Mouse (Mus musculus) midbrain, embryonic 16.5 days (tissue): Measurements from ENCODE around the gene Tnfrsf21. TPM values are rescaled to one million over a fixed set of nuclear protein-coding genes. Genes with fewer than 3 reads are reported as not detected.

Experiments used
- ATAC-seq: fragments of 200-750 bp; cut with Nextera tagmentation; 2 replicates; pipeline ENCODE4 v1.8.0; 2017; ENCODE audit warnings: moderate TSS enrichment
- H3K27ac ChIP-seq: fragments of 300-500 bp; sonication (generic); 2 replicates; pipeline ENCODE4 v1.5.1; 2014; ENCODE audit warnings: mild to moderate bottlenecking, low read length, mixed read lengths
- H3K27me3 ChIP-seq: fragments of 300-500 bp; sonication (generic); 2 replicates; pipeline ENCODE4 v1.6.1; 2014; ENCODE audit warnings: low read depth, low read length, mixed read lengths; ENCODE audit not compliant: control insufficient read depth, insufficient read depth
- H3K36me3 ChIP-seq: fragments of 300-500 bp; sonication (generic); 2 replicates; pipeline ENCODE4 v1.6.1; 2014; ENCODE audit warnings: mild to moderate bottlenecking, low read length, moderate library complexity, mixed read lengths; ENCODE audit not compliant: control insufficient read depth, insufficient read depth
- H3K4me1 ChIP-seq: fragments of 300-500 bp; sonication (generic); 2 replicates; pipeline ENCODE4 v1.6.1; 2014; ENCODE audit warnings: mild to moderate bottlenecking, low read length, mixed read lengths; ENCODE audit not compliant: control insufficient read depth, insufficient read depth
- H3K4me2 ChIP-seq: fragments of 300-500 bp; sonication (generic); 2 replicates; pipeline ENCODE4 v1.6.1; 2014; ENCODE audit warnings: mild to moderate bottlenecking, low read length, mixed read lengths
- H3K4me3 ChIP-seq: fragments of 300-500 bp; sonication (generic); 2 replicates; pipeline ENCODE4 v1.5.1; 2014; ENCODE audit warnings: low read depth, mild to moderate bottlenecking, low read length, moderate library complexity, mixed read lengths
- H3K9ac ChIP-seq: fragments of 300-500 bp; sonication (generic); 2 replicates; pipeline ENCODE4 v1.6.1; 2014; ENCODE audit warnings: low read depth, low read length, mixed read lengths
- H3K9me3 ChIP-seq: fragments of 300-500 bp; sonication (generic); replicated peaks from 2 replicates; pipeline ENCODE4 v1.6.1; 2014; ENCODE audit warnings: mild to moderate bottlenecking, low read length, mixed read lengths; ENCODE audit not compliant: control insufficient read depth, poor library complexity, severe bottlenecking
- WGBS: fragments of 180-500 bp; shearing (Covaris S2); extraction: QIAGEN DNeasy Blood & Tissue Kit; methylation state at CpG from one replicate; pipeline ENCODE4 v1.1.7; 2014; 5-methylcytosine and 5-hydroxymethylcytosine counted together
- polyA plus RNA-seq: library from polyadenylated mRNA; unstranded; fragments of >200 nt; fragmentation: Nextera tagmentation; extraction: Ambion mirVana; gene quantifications from 2 replicates; pipeline ENCODE4 v1.2.1, GENCODE M21; 2015

The Tnfrsf21 gene
- polyA plus RNA-seq, 1 experiment from 2014 or later = 71.6 TPM

DNA sequence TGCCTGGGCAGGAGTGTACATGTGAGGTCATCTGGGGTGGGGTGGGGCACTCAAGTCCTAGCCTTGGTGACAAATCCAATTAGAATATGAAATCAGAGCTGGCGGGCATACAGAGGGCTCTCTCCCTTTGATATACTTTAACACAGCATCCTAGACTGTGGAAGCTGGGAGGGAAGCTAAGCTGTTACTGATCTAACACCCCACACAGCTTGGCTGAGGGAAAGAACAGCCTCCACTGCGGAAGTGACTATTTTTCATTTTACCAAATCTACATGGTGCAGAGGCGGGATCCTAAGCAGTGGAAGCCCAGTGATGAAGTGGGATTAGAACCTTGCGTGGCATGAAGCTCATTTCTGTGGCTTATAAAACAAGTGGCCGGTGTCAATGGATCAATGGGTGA lies 4.7 kb downstream of the Tnfrsf21 start:
- no peak for ATAC-seq
- Histone ChIP-seq H3K4me3 (no peak overlapping the region), H3K27ac (no peak overlapping the region), H3K9ac (no peak overlapping the region), H3K27me3 (no peaks in the 10 kb centered on the region), H3K4me2 (no peak overlapping the region), H3K36me3 (0 out of 2 replicates have a peak, but pooled peaks cover 3% of the 10 kb centered on the region), H3K4me1 (peaks cover 14% of the 10 kb centered on the region), H3K9me3 (no peaks in the 10 kb centered on the region)
- WGBS = 89% methylated on average over 5 of the region's 5 CpGs

DNA sequence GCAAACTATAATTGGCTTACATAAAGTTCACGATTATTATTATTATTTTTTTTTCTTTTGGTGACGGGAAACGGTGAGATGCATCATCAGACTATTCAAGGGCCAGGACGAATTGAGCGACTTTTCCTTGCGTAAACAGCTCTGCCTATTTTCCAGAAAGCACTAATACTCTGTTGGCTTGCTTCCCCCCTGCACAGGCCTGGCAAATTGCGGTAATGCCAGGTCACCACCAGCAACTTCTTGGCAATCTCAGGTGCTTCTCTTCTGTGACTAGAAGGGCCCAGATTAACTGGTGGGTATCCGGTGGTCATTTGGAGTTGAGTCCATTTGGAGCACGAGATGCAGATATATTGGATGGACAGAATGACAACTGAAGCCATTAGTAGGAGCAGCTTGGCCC lies 5.7 kb downstream of the Tnfrsf21 start:
- Histone ChIP-seq H3K4me2 (no peak overlapping the region), H3K27me3 (no peaks in the 10 kb centered on the region), H3K4me1 (peaks cover 13% of the 10 kb centered on the region), H3K9ac (no peak overlapping the region), H3K9me3 (no peaks in the 10 kb centered on the region), H3K4me3 (no peak overlapping the region), H3K27ac (no peak overlapping the region), H3K36me3 (0 out of 2 replicates have a peak, but pooled peaks cover 3% of the 10 kb centered on the region)
- no peak for ATAC-seq
- 93% methylated on average over 9 of the region's 9 CpGs for WGBS

DNA sequence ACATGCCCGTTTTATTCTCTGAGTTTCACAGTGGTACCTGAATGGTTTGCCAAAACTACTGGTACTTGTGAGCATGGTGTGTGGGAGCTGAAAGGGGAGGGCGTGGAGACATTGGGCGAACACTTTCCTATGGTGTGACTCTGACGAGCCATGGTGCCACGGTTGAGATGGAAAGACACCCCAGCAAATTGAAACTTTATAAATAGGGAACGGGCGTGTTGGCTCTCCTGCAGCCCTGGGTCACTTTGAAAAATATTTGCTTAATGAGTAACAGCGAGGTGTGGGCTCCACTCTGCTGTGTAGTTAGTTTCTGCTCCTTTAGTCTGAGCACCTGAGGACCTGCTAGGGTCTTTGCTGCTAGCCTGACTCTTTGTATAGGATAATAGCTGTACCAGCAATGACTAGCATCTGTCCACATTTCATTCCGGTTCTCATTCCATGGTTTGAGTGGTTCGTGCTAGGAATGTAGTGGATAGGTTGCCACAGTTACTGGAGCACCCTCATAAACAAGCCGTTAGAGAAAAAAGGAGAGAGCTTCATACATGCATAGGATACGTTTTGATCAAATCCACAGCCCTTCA lies 7.4 kb downstream of the Tnfrsf21 start:
- Histone ChIP-seq H3K27me3 (no peaks in the 10 kb centered on the region), H3K9ac (no peak overlapping the region), H3K9me3 (no peaks in the 10 kb centered on the region), H3K36me3 (0 out of 2 replicates have a peak, but pooled peaks cover 3% of the 10 kb centered on the region), H3K4me2 (no peak overlapping the region), H3K27ac (no peak overlapping the region), H3K4me1 (peaks cover 8% of the 10 kb centered on the region), H3K4me3 (no peak overlapping the region)
- ATAC-seq = no peak
- WGBS = 89% methylated on average over 12 of the region's 12 CpGs

DNA sequence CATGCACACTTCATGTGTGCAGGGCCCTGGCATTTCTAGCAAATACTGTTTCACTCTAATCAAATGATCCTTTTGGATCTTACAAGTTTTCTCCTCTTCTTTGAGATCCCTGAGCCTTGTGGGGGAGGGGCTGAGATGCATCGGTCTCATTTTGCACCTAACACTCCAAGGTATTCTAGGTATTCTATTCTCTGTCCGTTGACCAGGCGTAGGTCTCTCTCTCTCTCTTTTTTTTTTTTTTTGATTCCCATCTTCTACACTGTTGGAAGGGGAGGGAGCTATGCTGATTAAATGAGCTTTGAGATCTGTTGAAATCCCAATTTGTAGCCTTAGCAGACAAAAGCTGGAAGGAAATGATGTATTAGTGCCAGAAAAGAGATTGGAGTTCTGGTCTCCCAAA lies 8.2 kb downstream of the Tnfrsf21 start:
- Histone ChIP-seq H3K4me3 (no peak overlapping the region), H3K27me3 (no peaks in the 10 kb centered on the region), H3K9ac (no peak overlapping the region), H3K4me1 (peaks cover 2% of the 10 kb centered on the region; the same call in 1 of the 2 replicates), H3K4me2 (no peak overlapping the region), H3K36me3 (0 out of 2 replicates have a peak, but pooled peaks cover 3% of the 10 kb centered on the region), H3K27ac (no peak overlapping the region), H3K9me3 (no peaks in the 10 kb centered on the region)
- 89% methylated on average over 3 of the region's 3 CpGs for WGBS
- ATAC-seq = no peak

DNA sequence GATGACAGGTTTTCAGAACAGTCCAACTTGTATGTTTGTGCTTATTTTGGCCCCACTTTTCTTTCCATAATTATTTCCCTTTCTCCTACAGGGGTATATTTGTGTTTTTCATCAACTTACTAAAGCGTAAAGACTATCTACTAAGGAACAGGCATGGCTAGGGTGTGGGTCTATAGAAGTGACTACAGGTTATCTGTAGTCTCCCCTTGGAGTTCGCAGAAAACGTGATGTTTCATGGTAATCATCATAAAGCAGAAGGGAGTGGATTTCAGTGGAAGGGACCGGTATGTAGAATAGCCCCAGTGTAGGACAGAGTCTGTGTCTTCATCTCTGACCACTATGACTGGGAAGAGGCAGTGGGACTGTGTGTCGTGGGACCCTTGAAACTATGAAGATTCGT lies 8.7 kb downstream of the Tnfrsf21 start:
- 0 out of 2 replicates have a peak, but pooled peaks cover 1% of the 10 kb centered on the region for H3K4me1 ChIP-seq
- WGBS = 94% methylated on average over 6 of the region's 6 CpGs

DNA sequence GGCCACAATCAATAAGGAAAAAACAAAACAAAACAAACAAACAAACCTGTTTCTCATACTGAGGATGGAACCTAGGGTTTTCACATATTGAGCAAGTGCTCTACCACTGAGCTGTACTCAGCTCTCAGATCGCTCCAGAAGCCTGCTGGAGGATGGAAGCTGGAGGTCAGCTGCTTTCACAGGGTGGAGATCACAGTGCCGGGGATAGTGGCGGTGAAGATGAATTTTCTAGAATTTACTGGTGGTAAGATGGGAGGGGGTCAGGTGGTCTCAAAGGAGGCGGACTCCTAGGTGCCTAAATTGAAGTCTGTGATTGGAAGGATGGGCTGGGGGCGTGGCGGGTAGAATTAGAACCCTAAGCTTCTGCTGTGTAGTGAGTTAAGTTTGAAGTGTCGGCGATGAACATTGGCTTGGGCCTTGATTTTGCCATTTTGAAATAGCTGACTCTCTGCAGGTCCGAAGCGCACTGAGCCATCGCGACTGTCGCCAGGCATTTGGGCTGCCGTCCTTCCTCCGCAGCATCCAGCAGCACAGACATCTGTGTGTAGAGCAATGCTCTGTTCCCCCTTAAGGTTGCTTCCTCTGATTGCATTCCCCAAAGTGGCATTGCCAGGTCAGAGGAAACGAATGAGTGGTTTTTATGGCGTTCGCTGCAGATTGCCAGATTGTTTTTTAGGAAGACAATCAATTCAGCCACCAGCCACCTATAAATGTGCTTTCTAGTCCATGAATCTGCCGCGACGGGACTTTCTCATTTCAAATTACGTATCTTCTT lies 9.7 kb downstream of the Tnfrsf21 start:
- Histone ChIP-seq H3K4me1 (no peaks in the 10 kb centered on the region), H3K27me3 (no peaks in the 10 kb centered on the region), H3K4me2 (no peak overlapping the region), H3K36me3 (no peaks in the 10 kb centered on the region), H3K9ac (no peak overlapping the region), H3K27ac (no peak overlapping the region), H3K9me3 (no peaks in the 10 kb centered on the region), H3K4me3 (no peak overlapping the region)
- 95% methylated on average over 22 of the region's 22 CpGs for WGBS
- no peak for ATAC-seq

More for the DNA sequence above, 8.7 kb downstream of the Tnfrsf21 start:
- H3K9me3 ChIP-seq = no peaks in the 10 kb centered on the region
- H3K4me2 ChIP-seq = no peak overlapping the region
- no peaks in the 10 kb centered on the region for H3K27me3 ChIP-seq
- no peak overlapping the region for H3K4me3 ChIP-seq
- no peak for ATAC-seq
- 0 out of 2 replicates have a peak, but pooled peaks cover 3% of the 10 kb centered on the region for H3K36me3 ChIP-seq
- H3K27ac ChIP-seq = no peak overlapping the region
- H3K9ac ChIP-seq = no peak overlapping the region

DNA sequence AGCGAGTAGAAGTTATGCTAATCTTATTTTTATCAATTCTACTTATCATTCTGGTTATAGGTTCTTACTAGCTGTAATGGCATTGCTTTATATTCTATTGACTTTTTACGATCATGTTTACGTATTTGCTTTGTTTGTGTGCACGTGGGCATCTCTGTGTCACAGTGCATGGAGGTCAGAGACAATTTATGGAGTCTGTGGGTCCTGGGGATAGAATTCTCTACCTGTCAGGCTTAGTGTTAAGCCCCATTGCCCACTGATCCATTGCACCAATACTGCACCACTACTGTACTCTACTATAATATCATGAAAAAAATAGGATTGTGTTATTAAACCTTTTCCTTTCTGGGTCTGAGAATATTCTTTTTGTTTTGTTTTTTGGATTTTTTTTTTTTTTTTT lies 10.4 kb downstream of the Tnfrsf21 start:
- ATAC-seq = no peak

DNA sequence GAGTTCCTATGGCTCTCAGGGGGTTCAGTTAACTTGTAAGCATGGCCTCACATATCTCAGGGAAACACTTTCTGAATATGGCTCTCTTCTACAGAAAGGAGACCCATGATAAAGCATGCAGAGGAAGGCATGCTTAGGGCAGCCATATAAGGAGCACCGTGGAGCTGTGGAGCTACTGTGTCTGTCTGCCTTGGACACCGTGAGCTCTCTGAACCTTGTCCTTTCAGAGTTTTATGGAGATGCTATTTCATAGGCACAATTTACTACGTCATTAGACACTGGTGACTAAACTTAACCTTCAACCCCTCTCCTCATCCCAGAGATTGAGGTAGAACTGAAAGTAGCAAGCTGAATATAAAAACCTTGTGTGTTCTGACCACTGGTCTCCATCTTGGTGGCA lies 13.2 kb downstream of the Tnfrsf21 start:
- H3K9ac ChIP-seq = no peak overlapping the region
- H3K27me3 ChIP-seq = no peaks in the 10 kb centered on the region
- no peak overlapping the region for H3K4me3 ChIP-seq
- ATAC-seq = no peak
- H3K36me3 ChIP-seq = no peaks in the 10 kb centered on the region
- no peak overlapping the region for H3K4me2 ChIP-seq
- H3K9me3 ChIP-seq = no peaks in the 10 kb centered on the region
- no peaks in the 10 kb centered on the region for H3K4me1 ChIP-seq
- no peak overlapping the region for H3K27ac ChIP-seq
- 91% methylated on average over 3 of the region's 3 CpGs for whole genome bisulfite sequencing

More for the DNA sequence above, 10.4 kb downstream of the Tnfrsf21 start:
- H3K4me1 ChIP-seq = no peaks in the 10 kb centered on the region
- H3K9me3 ChIP-seq = no peaks in the 10 kb centered on the region
- 93% methylated on average over 4 of the region's 4 CpGs for WGBS
- no peaks in the 10 kb centered on the region for H3K27me3 ChIP-seq
- no peak overlapping the region for H3K27ac ChIP-seq
- no peak overlapping the region for H3K9ac ChIP-seq
- no peaks in the 10 kb centered on the region for H3K36me3 ChIP-seq
- H3K4me2 ChIP-seq = no peak overlapping the region
- no peak overlapping the region for H3K4me3 ChIP-seq

DNA sequence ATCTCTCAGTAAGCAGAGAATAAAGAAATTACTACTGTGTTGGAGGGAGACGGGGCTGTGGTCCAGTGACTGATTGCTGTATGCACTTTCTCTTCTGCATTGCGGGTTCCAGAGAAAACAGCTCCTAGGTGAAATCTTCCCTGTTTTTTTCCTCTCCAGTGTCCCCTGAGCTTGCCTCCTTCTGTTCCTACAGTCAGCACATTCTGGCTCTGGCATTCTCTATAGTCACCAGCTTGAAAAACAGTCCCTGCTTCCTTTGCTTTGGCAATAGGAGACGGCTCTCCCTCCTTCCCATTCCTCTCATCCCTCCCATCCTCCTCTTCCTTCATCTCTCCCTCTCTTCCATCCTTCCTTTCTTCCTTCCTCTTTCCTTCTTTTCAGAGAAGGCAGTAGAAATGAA lies 13.9 kb downstream of the Tnfrsf21 start:
- H3K27me3 ChIP-seq = no peaks in the 10 kb centered on the region
- 87% methylated on average over 3 of the region's 3 CpGs for WGBS
- no peak for ATAC-seq
- no peak overlapping the region for H3K9ac ChIP-seq
- no peaks in the 10 kb centered on the region for H3K36me3 ChIP-seq
- no peak overlapping the region for H3K4me2 ChIP-seq
- H3K27ac ChIP-seq = no peak overlapping the region
- no peaks in the 10 kb centered on the region for H3K9me3 ChIP-seq
- no peaks in the 10 kb centered on the region; the same call in 1 of the 2 replicates for H3K4me1 ChIP-seq
- H3K4me3 ChIP-seq = no peak overlapping the region
